Mouse (Mus musculus) embryonic facial prominence, embryonic 11.5 days (tissue): ENCODE measurements around the gene Phldb2. TPM values are rescaled to one million over a fixed set of nuclear protein-coding genes. Genes with fewer than 3 reads are reported as not detected.

Source experiments
- ATAC-seq: fragments of 200-750 bp; cut with Nextera tagmentation; replicated peaks from 2 replicates; pipeline ENCODE4 v1.8.0; 2017; ENCODE audit warnings: low read depth; ENCODE audit not compliant: insufficient number of reproducible peaks, low FRiP score, low TSS enrichment
- DNase-seq: peaks from one replicate; pipeline ENCODE4 v3.0.0-alpha.2; 2015; ENCODE audit warnings: low spot score
- H3K27ac ChIP-seq: fragments of 300-500 bp; sonication (generic); replicated peaks from 2 replicates; pipeline ENCODE4 v1.5.1; 2014; ENCODE audit warnings: mild to moderate bottlenecking, low read depth, low read length, control low read depth
- H3K27me3 ChIP-seq: fragments of 300-500 bp; sonication (generic); 2 replicates; pipeline ENCODE4 v1.6.1; 2014; ENCODE audit warnings: mild to moderate bottlenecking, low read length, moderate library complexity, mixed read lengths; ENCODE audit not compliant: control insufficient read depth, insufficient read depth
- H3K36me3 ChIP-seq: fragments of 300-500 bp; sonication (generic); replicated peaks from 2 replicates; pipeline ENCODE4 v1.6.1; 2014; ENCODE audit warnings: low read depth, mild to moderate bottlenecking, low read length, moderate library complexity, mixed read lengths; ENCODE audit not compliant: control insufficient read depth, insufficient read depth
- H3K4me1 ChIP-seq: fragments of 300-500 bp; sonication (generic); 2 replicates; pipeline ENCODE4 v1.6.1; 2014; ENCODE audit warnings: low read length, mixed read lengths; ENCODE audit not compliant: control insufficient read depth, insufficient read depth
- H3K4me2 ChIP-seq: fragments of 300-500 bp; sonication (generic); 2 replicates; pipeline ENCODE4 v1.6.1; 2014; ENCODE audit warnings: low read depth, mild to moderate bottlenecking, control low read depth, low read length, moderate library complexity
- H3K4me3 ChIP-seq: fragments of 300-500 bp; sonication (generic); 2 replicates; pipeline ENCODE4 v1.5.1; 2014; ENCODE audit warnings: low read depth, low read length, control low read depth
- H3K9ac ChIP-seq: fragments of 300-500 bp; sonication (generic); replicated peaks from 2 replicates; pipeline ENCODE4 v1.6.1; 2014; ENCODE audit warnings: mild to moderate bottlenecking, control low read depth, low read length
- H3K9me3 ChIP-seq: fragments of 300-500 bp; sonication (generic); replicated peaks from 2 replicates; pipeline ENCODE4 v1.6.1; 2016; ENCODE audit warnings: mild to moderate bottlenecking, low read length, inconsistent platforms, mixed read lengths; ENCODE audit not compliant: control insufficient read depth
- WGBS: fragments of 180-500 bp; shearing (Covaris S2); extraction: QIAGEN DNeasy Blood & Tissue Kit; methylation state at CpG from one replicate; pipeline ENCODE4 v1.1.7; 2014; 5-methylcytosine and 5-hydroxymethylcytosine counted together
- polyA plus RNA-seq: library from polyadenylated mRNA; unstranded; fragments of >200 nt; fragmentation: Nextera tagmentation; extraction: Ambion mirVana; gene quantifications from 2 replicates; pipeline ENCODE4 v1.2.1, GENCODE M21; 2014

Gene Phldb2
- polyA plus RNA-seq, 1 experiment from 2014 or later = 54.6 TPM

DNA sequence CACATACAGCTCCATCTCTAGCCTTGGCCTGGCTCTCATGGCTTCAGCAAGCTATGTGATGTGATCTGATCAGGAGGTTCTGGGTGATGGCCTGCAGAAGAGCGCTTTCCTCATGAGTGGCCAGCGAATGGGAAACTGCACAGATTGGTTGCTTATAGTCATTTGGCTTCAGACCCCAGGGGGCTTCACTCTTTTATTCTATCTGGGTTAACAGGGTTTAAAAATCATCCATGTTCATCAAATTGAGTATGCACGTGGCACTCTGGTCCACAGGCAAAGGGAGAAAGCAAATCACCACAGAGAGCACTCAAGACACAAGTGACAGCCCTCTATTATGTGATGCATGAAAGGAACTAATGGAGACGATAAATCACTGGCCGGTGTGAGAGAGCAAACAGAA lies 240.1 kb downstream of the Phldb2 start:
- Histone ChIP-seq H3K4me3 (no peak overlapping the region), H3K4me1 (no peaks in the 10 kb centered on the region), H3K27ac (no peak overlapping the region), H3K9ac (no peak overlapping the region), H3K27me3 (no peaks in the 10 kb centered on the region), H3K4me2 (no peak overlapping the region), H3K36me3 (no peaks in the 10 kb centered on the region), H3K9me3 (no peaks in the 10 kb centered on the region)
- no peak for DNase-seq
- no peak for ATAC-seq
- WGBS = 87% methylated on average over 5 of the region's 5 CpGs

DNA sequence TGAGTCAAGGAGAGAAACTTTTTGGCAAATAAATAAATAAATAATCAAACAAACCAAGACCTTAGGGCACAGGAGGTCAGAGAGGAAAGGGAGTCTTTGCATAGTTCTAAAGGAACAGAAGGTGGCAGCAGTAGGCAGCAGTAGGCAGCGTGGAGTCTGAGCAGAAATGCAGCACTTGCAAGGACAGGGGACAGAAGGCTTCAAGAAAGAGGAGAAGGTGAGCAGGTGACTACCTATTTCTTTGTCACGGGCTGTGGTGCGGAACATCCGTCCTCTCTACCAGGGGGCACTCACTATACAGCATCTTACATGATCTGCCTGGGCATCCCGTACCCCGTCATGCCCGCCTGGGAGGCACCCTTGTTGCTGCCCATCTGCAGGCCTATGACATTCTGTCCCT lies 242.1 kb downstream of the Phldb2 start:
- H3K9me3 ChIP-seq = no peaks in the 10 kb centered on the region
- no peak overlapping the region for H3K4me2 ChIP-seq
- H3K4me3 ChIP-seq = no peak overlapping the region
- H3K9ac ChIP-seq = no peak overlapping the region
- ATAC-seq (0 out of 2 replicates have a peak, but pooled peaks have one; percentile 33), DNase-seq (no peak)
- H3K27ac ChIP-seq = no peak overlapping the region
- no peaks in the 10 kb centered on the region for H3K27me3 ChIP-seq
- no peaks in the 10 kb centered on the region for H3K36me3 ChIP-seq
- WGBS = 68% methylated on average over 7 of the region's 7 CpGs
- H3K4me1 ChIP-seq = no peaks in the 10 kb centered on the region

DNA sequence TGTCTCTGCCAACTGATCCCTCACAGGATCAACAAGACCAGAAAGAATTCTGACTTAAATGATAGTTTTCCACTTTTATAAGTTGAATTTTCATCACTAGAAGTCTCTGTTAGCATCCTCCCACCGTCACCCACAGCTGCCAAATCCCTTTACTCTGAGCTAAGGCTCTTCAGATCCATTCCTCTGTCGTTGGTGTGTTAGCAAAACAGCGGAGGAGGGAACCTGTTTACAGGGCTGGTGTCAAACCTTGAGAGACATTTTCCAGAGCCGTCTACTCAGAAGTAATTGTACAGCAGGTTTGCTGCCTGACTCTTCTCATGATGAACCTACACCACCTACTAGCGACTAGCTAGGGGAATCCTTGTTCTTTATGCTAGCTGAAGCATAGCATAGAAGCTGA lies 254.1 kb downstream of the Phldb2 start:
- Histone ChIP-seq H3K4me2 (no peak overlapping the region), H3K27me3 (no peaks in the 10 kb centered on the region), H3K4me3 (no peak overlapping the region), H3K36me3 (no peaks in the 10 kb centered on the region), H3K9me3 (no peaks in the 10 kb centered on the region), H3K4me1 (no peaks in the 10 kb centered on the region), H3K9ac (no peak overlapping the region), H3K27ac (no peak overlapping the region)
- ATAC-seq = no peak
- DNase-seq = no peak
- 73% methylated on average over 5 of the region's 5 CpGs for whole genome bisulfite sequencing

- Histone ChIP-seq H3K27me3 (no peaks in the 10 kb centered on the region), H3K36me3 (no peaks in the 10 kb centered on the region), H3K4me1 (no peaks in the 10 kb centered on the region), H3K9me3 (no peaks in the 10 kb centered on the region), H3K27ac (no peak overlapping the region), H3K4me2 (no peak overlapping the region), H3K9ac (no peak overlapping the region), H3K4me3 (no peak overlapping the region)
- WGBS = 81% methylated on average over 6 of the region's 6 CpGs
- no peak for DNase-seq
- no peak for ATAC-seq
These were observed 255.4 kb downstream of the Phldb2 start for GRCm38 (mm10) chr16:45697996-45698395.

Other genes with a start within 250 kb of the Phldb2 start
- 94.9 and 116 TPM in 2 replicates for gene Tagln3, start 229.0 kb downstream of the Phldb2 start, polyA plus RNA-seq
- gene Abhd10, start 210.6 kb downstream of the Phldb2 start, polyA plus RNA-seq = 36.9 and 40.6 TPM in 2 replicates
- gene Plcxd2, start 56.6 kb upstream of the Phldb2 start, polyA plus RNA-seq = 1.4 and 1.8 TPM in 2 replicates
- gene Cd96, start 166.7 kb upstream of the Phldb2 start, polyA plus RNA-seq = not detected in 2 replicates
- gene Gm4737, start 201.5 kb upstream of the Phldb2 start, polyA plus RNA-seq = 3.2 TPM in 2 replicates